Mouse (Mus musculus) cortical plate, adult 2 months (tissue): ENCODE data around the gene Snx19. TPM values are rescaled to one million over a fixed set of nuclear protein-coding genes. Genes with fewer than 3 reads are reported as not detected.

Experiments
- H3K27ac ChIP-seq: fragments of 200-500 bp; 2 replicates; pipeline ENCODE4 v1.5.1; 2012; ENCODE audit warnings: low read length, control low read depth, inconsistent platforms; ENCODE audit not compliant: insufficient read depth
- H3K4me1 ChIP-seq: fragments of 200-500 bp; 2 replicates; pipeline ENCODE4 v1.6.1; 2011; ENCODE audit warnings: low read length; ENCODE audit not compliant: control insufficient read depth, insufficient read depth
- H3K4me3 ChIP-seq: fragments of 200-500 bp; 2 replicates; pipeline ENCODE4 v1.5.1; 2011; ENCODE audit warnings: mild to moderate bottlenecking, low read length, control low read depth; ENCODE audit not compliant: insufficient read depth
- CTCF ChIP-seq: fragments of 200-500 bp; IDR thresholded peaks from 2 replicates; pipeline ENCODE4 v1.5.1; 2011; ENCODE audit warnings: mild to moderate bottlenecking, control low read depth, low read length; ENCODE audit not compliant: insufficient read depth; ENCODE audit errors: extremely low read depth
- POLR2A ChIP-seq: fragments of 200-500 bp; IDR thresholded peaks from 2 replicates; pipeline ENCODE4 v1.6.1; 2011; ENCODE audit warnings: mild to moderate bottlenecking, low read length, control low read depth; ENCODE audit not compliant: insufficient read depth; ENCODE audit errors: extremely low read depth
- polyA plus RNA-seq: library from polyadenylated mRNA; depleted of rRNA; stranded (reverse); fragments of >200 nt; gene quantifications from 2 replicates; pipeline ENCODE4 v1.2.3, GENCODE M21; 2012; rRNA removed

The Snx19 gene
- polyA plus RNA-seq, result 30.8 and 31.9 TPM in 2 replicates

DNA sequence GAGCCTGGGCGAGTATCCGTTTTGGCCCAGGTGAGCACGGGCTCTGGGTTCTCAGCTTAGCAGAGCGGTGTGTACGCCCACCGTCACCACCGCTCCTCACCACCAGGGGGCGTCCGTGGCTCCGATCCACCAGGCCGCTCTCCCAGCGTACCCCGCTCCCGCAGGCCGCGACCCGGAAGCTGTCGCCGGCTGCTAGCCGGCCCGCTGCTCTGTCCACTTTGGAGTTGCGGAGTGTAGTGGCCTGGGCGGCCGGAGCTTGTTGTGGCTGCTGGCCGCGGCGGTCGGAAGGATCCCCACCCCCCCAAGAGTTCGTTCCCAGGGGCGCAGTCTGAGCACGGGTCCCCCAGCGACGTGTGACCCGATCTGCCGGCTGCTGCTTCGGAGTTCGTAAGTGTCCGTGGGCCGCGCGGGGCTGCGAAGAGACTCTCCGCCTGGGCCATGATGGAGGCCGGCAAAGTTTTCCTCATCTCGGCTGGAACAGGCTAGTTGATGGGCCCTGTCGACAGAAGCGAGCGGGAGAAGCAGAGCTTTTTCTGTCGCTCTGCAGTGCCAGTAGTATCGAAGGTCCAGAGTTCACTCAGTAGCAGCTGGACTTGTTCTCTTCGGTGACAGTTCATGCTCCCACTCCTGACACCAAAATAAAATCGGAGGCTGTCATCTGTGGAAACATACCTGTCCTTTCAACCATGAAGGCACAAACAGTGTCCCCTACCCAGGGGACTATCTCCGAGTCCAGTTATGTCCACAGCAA is at the start of gene Snx19:
Gene Snx19, plus strand, starts transcription at position 227 of the 751 bp plus-strand sequence.
- H3K4me3 ChIP-seq, result peak within 1 kb of the TSS; percentile 79
- TF ChIP-seq POLR2A (peak; percentile 34; the same call in 1 of the 2 replicates), CTCF (peak; percentile 73)

DNA sequence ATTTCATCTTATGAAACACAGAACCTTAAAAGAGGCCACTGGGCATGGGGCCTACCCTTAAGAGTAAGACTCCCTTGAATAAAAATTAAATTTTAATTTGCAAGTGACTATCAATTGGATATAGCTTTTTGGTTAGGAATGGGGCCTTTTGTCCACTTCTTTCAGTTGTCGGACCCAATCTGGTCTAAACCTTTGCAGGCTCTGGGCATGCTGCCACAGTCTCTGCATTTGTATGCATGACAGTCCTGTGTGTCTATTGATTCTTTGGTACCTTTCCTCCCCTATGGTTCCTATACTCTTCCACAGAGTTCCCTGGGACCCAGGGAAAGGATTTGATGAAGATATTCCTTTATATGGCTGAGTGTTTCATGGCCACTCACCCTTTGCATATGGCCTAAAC is 26.1 kb upstream of the Snx19 start:
- H3K4me1 ChIP-seq, result no peaks in the 10 kb centered on the region
- TF ChIP-seq POLR2A (no peak), CTCF (no peak)
- no peak overlapping the region for H3K27ac ChIP-seq
- no peak overlapping the region for H3K4me3 ChIP-seq

More for the DNA sequence above, at the start of gene Snx19:
- no peak within 1 kb of the TSS for H3K27ac ChIP-seq
- H3K4me1 ChIP-seq, result peaks cover 15% of the 10 kb centered on the region

DNA sequence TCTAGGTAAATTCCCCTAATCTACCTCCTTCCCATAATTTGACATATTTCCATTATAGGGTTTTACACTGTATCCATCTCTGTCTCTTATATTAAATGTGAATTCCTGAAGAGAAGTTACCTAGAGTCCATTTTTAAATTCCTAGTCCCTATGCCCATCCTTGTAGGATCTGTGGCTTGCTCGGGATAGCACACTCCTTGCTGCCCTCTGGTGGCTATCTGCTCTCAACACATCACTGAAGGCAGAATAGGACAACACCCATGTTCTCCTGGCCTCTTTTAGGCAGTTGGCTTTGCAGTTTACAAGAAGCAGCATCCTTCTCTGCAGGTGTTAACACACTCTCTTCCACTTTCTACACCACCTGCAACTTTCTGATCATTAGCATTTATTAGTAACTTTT is 4.0 kb upstream of the Snx19 start:
- TF ChIP-seq CTCF (peak; percentile 81), POLR2A (no peak)
- H3K27ac ChIP-seq, result no peak overlapping the region
- H3K4me3 ChIP-seq, result no peak overlapping the region
- H3K4me1 ChIP-seq, result peaks cover 4% of the 10 kb centered on the region

DNA sequence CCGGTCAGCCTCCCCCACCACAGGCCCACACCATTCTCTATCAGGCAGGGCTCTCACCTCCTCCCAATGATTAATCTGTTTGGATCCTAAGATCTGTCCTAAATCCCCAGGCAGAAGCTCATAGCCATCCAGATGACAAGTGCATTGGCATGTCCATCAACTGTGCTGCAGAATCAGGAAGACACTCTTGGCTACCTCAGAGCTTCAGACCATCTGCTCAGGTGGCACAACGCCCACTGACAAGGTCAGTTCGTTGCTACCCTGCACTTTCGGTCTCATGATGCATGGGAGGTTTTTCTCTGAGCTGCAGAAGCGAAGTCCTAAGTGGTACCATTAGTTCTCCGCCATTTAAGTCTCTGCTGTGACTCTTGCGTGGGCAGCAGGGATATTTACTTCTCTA is 1.7 kb upstream of the Snx19 start:
- H3K27ac ChIP-seq, result no peak overlapping the region
- TF ChIP-seq POLR2A, result no peak
- TF ChIP-seq CTCF, result no peak

DNA sequence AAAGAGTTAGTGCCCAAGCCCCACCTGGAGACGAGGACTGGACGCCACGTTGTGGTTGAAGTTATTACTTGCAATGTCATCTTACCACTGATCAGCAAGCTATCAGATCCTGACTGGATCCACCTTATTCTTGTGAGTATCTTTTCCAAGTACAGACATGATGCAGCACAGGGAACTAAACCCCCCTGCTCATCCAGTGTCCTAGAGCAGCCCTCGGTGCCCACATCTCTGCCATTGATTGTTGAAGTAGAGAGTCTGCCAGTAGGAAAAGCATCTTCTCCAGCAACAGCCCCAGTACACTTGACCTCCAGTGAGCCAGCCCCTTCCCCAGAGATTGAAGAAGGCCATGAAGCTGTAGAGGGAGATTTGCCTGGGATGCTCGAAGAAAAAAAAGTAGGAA is 1.3 kb downstream of the Snx19 start:
- Histone ChIP-seq H3K4me3 (no peak overlapping the region), H3K4me1 (peaks cover 15% of the 10 kb centered on the region), H3K27ac (no peak overlapping the region)
- no peak for TF ChIP-seq CTCF
- TF ChIP-seq POLR2A, result no peak

More for the DNA sequence above, 1.7 kb upstream of the Snx19 start:
- peaks cover 11% of the 10 kb centered on the region for H3K4me1 ChIP-seq
- H3K4me3 ChIP-seq, result no peak overlapping the region

DNA sequence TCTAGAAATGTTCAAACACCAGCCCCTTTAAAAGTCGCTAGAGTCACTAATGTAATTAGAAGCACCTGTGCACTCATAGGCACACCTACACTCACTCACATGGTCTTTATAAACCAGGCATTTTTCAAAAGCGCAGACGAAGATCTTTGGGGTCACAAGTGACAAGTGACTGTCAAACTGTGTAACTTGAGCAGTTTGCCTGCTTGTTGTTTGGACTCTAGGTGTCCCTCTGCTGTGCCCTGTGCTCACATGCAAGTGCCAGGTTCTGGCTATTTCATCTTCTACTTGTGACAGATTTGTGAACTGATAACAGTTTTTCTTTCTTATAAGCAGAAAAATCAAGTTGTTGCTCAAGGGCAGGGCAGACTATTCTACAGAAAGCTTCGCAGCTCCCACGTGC is 3.5 kb downstream of the Snx19 start:
- TF ChIP-seq POLR2A (no peak), CTCF (no peak)
- Histone ChIP-seq H3K4me3 (no peak overlapping the region), H3K27ac (no peak overlapping the region), H3K4me1 (peaks cover 15% of the 10 kb centered on the region)

DNA sequence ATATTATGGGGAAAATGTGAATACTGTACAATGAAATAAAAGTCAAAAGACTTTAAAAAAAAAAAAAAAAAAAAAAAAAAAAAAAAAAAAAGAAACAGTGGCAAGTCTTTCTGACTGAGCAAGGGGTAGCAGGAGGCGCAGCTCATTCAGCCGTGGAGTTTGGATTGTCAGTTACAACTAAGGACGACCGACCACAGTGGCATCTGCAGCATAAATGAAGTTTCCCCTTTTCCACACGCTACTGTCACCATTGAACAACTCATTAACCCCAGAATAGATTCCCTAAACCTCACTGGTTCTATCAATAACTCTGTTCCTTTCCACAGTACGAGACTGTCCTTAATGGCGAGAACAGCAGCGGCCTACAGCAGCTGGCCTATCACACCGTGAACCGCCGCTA is 5.0 kb downstream of the Snx19 start:
- peaks cover 15% of the 10 kb centered on the region for H3K4me1 ChIP-seq
- H3K4me3 ChIP-seq, result no peak overlapping the region
- H3K27ac ChIP-seq, result no peak overlapping the region
- TF ChIP-seq POLR2A (no peak), CTCF (no peak)

DNA sequence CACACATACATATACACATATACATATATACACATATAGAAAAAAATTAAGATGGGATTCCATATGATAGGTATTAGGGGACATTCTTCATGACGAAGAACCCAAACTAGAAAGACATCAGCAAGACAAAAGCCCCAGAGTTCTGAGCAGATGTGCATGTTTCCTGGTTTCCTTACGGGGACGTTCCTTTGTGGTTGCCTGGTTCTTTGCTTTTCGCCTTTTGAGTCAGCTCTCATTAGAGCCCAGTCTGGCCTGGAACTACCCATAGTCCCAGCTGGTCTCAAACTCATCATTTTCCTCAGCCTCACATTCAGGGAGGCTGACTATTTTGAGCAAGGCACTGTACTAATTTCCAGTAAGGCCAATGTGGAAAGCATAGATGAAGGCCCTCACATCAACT is 7.0 kb downstream of the Snx19 start:
- Histone ChIP-seq H3K4me3 (no peak overlapping the region), H3K4me1 (peaks cover 8% of the 10 kb centered on the region), H3K27ac (no peak overlapping the region)
- TF ChIP-seq CTCF, result no peak
- TF ChIP-seq POLR2A, result no peak

DNA sequence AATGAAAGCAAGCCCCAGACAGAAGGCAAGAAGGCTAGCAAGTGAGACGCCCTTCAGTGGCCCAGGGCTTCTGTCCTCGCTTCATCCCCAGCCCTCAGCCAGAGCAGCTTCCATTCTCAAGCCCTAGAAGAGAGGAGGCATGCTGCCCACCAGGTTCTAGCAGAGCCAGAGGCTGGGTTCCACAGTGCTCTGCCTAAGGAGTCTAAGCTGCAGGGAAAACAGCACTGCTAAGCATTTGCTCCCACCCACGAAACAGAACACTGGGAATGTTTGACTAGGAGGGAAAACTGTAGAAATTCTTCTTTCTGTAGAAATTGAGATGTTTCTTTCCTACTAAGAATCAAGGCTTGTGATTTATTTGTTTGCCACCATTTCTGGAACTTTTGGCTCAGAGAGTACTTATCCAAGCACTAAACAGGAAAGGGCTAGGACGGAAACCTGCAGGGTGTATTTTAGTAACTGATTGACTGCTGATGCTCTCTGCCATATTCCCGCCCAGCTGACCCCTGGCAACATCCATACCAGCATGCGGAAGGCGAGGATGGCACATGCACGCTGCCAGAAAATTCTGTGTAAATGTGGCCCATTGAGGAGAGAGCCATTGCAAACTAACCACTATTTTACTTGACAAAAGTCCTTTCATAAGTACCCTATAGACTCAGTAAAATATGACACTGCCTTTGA is 9.1 kb downstream of the Snx19 start:
- no peak for TF ChIP-seq CTCF
- no peak for TF ChIP-seq POLR2A
- no peak overlapping the region for H3K27ac ChIP-seq
- H3K4me1 ChIP-seq, result no peaks in the 10 kb centered on the region
- no peak overlapping the region for H3K4me3 ChIP-seq

DNA sequence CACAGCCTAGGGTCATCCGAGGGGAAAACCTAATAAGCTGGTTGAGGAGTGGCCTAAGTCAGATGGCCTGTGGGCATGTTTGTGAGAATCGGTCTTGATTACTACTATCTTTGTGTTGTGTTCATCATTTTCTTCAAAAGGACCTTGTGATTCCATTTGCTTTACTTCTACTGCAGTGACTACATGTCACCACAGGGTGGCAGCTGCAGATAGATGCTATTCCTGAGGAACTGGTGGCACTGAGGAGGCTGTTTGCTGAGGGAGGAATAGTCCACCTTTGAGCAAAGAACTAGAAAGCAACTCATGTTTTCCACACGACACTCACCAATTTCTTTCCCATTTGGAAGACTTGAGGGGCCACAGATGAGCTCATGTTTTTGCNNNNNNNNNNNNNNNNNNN is 11.6 kb downstream of the Snx19 start:
- no peaks in the 10 kb centered on the region for H3K4me1 ChIP-seq
- no peak overlapping the region for H3K27ac ChIP-seq
- TF ChIP-seq CTCF (peak; percentile 69), POLR2A (no peak)
- H3K4me3 ChIP-seq, result no peak overlapping the region
